Mouse (Mus musculus): ENCODE data around the gene Snrnp25. TPM values are rescaled to one million over a fixed set of nuclear protein-coding genes. Genes with fewer than 3 reads are reported as not detected.

Snrnp25 gene
- polyA plus RNA-seq, 1 experiment from 2014 or later: 49.9 TPM

DNA sequence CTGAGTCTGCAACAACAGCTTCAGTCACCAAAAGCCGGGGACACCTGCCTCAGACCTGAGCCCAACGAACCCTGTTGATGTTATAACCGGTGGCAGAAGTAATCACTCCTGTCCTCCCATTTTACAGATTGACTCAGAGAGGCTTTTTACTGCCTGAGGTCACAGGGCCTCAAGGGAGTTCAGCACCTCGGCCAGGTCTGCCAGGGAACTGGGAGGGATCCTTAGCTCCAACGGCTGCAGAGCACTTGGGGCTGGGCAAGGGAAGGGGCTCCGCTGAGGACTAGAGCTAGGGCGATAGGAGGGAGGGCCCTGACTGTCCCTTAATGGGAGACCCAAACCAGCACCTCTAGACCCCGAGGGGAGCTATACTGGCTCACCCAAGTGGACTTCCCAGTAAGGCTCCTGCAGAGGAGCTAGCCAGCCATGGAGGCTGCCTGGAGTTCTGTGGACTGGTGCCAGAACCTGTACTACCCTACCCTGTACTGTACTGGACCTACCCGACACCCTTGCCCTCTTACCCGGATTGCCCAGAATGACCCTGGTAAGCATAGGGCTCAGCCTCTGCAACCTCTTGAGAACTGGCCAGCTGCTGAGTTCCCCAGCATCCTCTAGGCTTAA, 15.5 kb downstream of the Snrnp25 start:
- Histone ChIP-seq H3K4me3 (replicated peaks; ENCODE audit: low read length) (peak overlapping the region; percentile 66), H3K27ac (peak overlapping the region; percentile 78; the same call in 1 of the 2 replicates), H3K4me2 (replicated peaks) (peak overlapping the region; percentile 99), H3K27me3 (ENCODE audit: control insufficient read depth, insufficient read depth, low read length) (peaks cover 26% of the 10 kb centered on the region), H3K4me1 (replicated peaks; ENCODE audit: control insufficient read depth, insufficient read depth, low read length) (peaks cover 16% of the 10 kb centered on the region), H3K9me3 (ENCODE audit: control insufficient read depth, low read length) (no peaks in the 10 kb centered on the region), H3K9ac (peak overlapping the region; percentile 78), H3K36me3 (replicated peaks; ENCODE audit: control insufficient read depth, insufficient read depth) (no peaks in the 10 kb centered on the region)
- DNase-seq (ENCODE audit: low spot score): no peak
- 40% methylated on average over 10 of the region's 10 CpGs for WGBS
- peak; percentile 21 for ATAC-seq (ENCODE audit: low FRiP score)

DNA sequence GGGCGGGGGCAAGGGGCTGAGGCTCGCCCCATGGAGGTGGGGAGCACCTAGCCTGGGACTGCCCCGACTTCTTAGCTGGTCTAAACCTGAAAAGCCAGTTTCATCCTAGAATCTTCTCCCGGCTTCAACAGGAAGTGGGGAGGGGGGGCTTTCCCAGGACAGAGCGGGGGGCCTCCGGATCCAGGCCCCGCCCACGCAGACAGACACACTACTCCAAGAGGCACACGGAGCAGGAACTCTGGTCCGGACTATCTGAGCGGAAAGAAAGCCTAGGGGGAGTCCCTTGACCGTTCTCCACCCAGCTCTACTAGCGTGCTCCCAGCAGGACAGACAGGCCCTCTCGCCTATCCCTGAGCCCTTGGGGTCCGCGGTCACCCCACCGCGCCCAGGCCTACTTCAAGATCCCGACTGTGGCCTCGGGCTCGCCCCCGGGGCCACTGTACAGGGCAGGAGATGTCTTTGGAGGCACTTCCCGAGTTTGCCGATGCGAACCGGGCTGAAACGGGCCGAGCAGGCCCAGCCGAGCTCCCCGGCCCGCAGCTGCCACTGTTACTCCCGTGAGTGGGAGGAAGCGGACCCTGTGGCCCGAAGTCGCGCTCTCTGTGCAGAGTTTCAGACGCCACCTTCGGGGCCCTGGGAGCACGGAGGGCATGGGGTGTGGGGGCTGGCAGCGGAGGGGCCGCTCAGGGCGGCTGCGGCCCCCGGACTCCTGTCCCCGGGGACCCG, 16.2 kb downstream of the Snrnp25 start:
- Histone ChIP-seq H3K27ac (peak overlapping the region; percentile 78), H3K4me3 (replicated peaks; ENCODE audit: low read length) (peak overlapping the region; percentile 66), H3K9ac (peak overlapping the region; percentile 78), H3K36me3 (replicated peaks; ENCODE audit: control insufficient read depth, insufficient read depth) (no peaks in the 10 kb centered on the region), H3K4me2 (replicated peaks) (peak overlapping the region; percentile 99), H3K4me1 (replicated peaks; ENCODE audit: control insufficient read depth, insufficient read depth, low read length) (peaks cover 20% of the 10 kb centered on the region), H3K27me3 (ENCODE audit: control insufficient read depth, insufficient read depth, low read length) (peaks cover 26% of the 10 kb centered on the region), H3K9me3 (ENCODE audit: control insufficient read depth, low read length) (no peaks in the 10 kb centered on the region)
- ATAC-seq (ENCODE audit: low FRiP score): peak; percentile 43
- 1% methylated on average over 38 of the region's 46 CpGs for WGBS
- DNase-seq (ENCODE audit: low spot score): no peak

DNA sequence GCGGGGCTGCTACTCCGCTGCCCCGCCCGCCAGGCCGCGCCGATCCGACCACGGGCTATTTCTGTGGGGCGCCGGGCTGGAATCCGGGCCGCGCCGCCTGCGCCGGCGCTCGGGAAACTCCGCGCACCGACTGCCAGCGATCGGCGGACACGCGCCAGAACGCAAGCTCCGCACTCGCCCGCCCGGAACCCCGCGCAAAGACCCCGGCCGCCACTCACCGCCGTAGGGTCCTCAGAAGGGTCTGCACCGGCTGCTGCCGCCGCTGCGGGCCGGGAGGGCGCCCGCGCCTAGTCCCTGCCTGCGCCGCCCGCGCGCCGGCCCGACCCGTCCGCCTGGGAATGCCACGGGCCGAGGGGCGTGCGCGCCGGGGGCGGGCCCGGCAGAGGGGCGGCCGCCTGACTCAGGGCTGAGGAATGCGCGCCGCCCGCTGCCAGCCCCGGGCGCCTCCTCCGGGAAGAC, 16.8 kb downstream of the Snrnp25 start, which contains the start of gene Rhbdf1:
Gene Rhbdf1, minus strand, starts transcription at position 350 of the 459 bp plus-strand sequence.
- H3K4me1 ChIP-seq (replicated peaks; ENCODE audit: control insufficient read depth, insufficient read depth, low read length): peaks cover 26% of the 10 kb centered on the region
- under 1% methylated on average over 46 of the region's 72 CpGs for WGBS
- H3K36me3 ChIP-seq (replicated peaks; ENCODE audit: control insufficient read depth, insufficient read depth): no peaks in the 10 kb centered on the region
- no peak for ATAC-seq (ENCODE audit: low FRiP score)
- H3K4me3 ChIP-seq (replicated peaks; ENCODE audit: low read length): peak within 1 kb of the TSS; percentile 66
- H3K4me2 ChIP-seq (replicated peaks): peak within 1 kb of the TSS; percentile 99
- H3K27me3 ChIP-seq (ENCODE audit: control insufficient read depth, insufficient read depth, low read length): peaks cover 26% of the 10 kb centered on the region
- peak; percentile 44 for DNase-seq (ENCODE audit: low spot score)
- H3K9me3 ChIP-seq (ENCODE audit: control insufficient read depth, low read length): no peaks in the 10 kb centered on the region
- peak within 1 kb of the TSS; percentile 78 for H3K27ac ChIP-seq
- H3K9ac ChIP-seq: peak within 1 kb of the TSS; percentile 78

DNA sequence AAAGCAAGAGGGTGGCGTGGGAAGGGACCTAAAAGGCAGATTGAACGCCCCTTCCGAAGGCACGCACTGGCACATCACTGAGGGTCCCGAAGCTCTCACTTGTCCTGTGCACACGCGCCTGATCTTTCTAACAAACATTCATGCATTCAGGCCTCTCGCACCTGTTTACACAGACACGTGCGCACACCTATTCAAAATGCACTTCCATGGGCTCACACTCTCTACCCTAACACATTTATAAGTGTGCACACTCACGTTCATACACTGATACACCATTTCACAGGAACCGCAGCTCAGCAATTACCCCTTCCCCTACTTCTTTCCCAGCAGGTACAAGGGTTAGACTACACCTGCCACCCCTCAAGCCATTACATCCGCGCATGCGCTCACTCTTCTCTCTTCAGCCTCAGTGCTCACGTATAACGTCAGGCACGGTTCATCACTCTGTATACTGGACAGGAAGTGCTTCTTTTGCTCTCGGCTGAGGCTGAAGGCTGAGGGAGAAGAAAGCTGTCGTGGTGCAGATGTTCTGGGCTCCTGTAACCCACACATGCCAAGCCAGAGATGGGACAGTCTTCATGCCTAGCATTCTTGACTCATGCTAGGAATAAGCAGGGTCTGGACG, 17.5 kb downstream of the Snrnp25 start:
- Histone ChIP-seq H3K27ac (no peak overlapping the region), H3K27me3 (ENCODE audit: control insufficient read depth, insufficient read depth, low read length) (peaks cover 26% of the 10 kb centered on the region), H3K4me1 (replicated peaks; ENCODE audit: control insufficient read depth, insufficient read depth, low read length) (peaks cover 33% of the 10 kb centered on the region), H3K9me3 (ENCODE audit: control insufficient read depth, low read length) (no peaks in the 10 kb centered on the region), H3K4me3 (replicated peaks; ENCODE audit: low read length) (peak overlapping the region; percentile 66), H3K9ac (peak overlapping the region; percentile 78), H3K36me3 (replicated peaks; ENCODE audit: control insufficient read depth, insufficient read depth) (no peaks in the 10 kb centered on the region), H3K4me2 (replicated peaks) (peak overlapping the region; percentile 99)
- no peak for ATAC-seq (ENCODE audit: low FRiP score)
- DNase-seq (ENCODE audit: low spot score): peak; percentile 38
- WGBS: 6% methylated on average over 21 of the region's 21 CpGs

GRCm38 (mm10) chr11:32223297-32223967, 18.2 kb downstream of the Snrnp25 start:
- Histone ChIP-seq H3K27me3 (ENCODE audit: control insufficient read depth, insufficient read depth, low read length) (peaks cover 26% of the 10 kb centered on the region), H3K36me3 (replicated peaks; ENCODE audit: control insufficient read depth, insufficient read depth) (no peaks in the 10 kb centered on the region; the same call in 1 of the 2 replicates), H3K4me3 (replicated peaks; ENCODE audit: low read length) (no peak overlapping the region), H3K27ac (no peak overlapping the region), H3K9ac (no peak overlapping the region), H3K9me3 (ENCODE audit: control insufficient read depth, low read length) (no peaks in the 10 kb centered on the region), H3K4me2 (replicated peaks) (peak overlapping the region; percentile 99; the same call in 1 of the 2 replicates), H3K4me1 (replicated peaks; ENCODE audit: control insufficient read depth, insufficient read depth, low read length) (peaks cover 34% of the 10 kb centered on the region)
- DNase-seq (ENCODE audit: low spot score) (no peak), ATAC-seq (ENCODE audit: low FRiP score) (no peak)
- 70% methylated on average over 4 of the region's 4 CpGs for WGBS

GRCm38 (mm10) chr11:32224468-32225139, 19.4 kb downstream of the Snrnp25 start:
- Histone ChIP-seq H3K4me3 (replicated peaks; ENCODE audit: low read length) (no peak overlapping the region), H3K27me3 (ENCODE audit: control insufficient read depth, insufficient read depth, low read length) (peaks cover 26% of the 10 kb centered on the region), H3K9ac (no peak overlapping the region), H3K27ac (peak overlapping the region; percentile 40), H3K4me1 (replicated peaks; ENCODE audit: control insufficient read depth, insufficient read depth, low read length) (peaks cover 26% of the 10 kb centered on the region), H3K36me3 (replicated peaks; ENCODE audit: control insufficient read depth, insufficient read depth) (peaks cover 6% of the 10 kb centered on the region; the same call in 1 of the 2 replicates), H3K9me3 (ENCODE audit: control insufficient read depth, low read length) (no peaks in the 10 kb centered on the region), H3K4me2 (replicated peaks) (no peak overlapping the region)
- ATAC-seq (ENCODE audit: low FRiP score): no peak; the same call in 1 of the 2 replicates
- 17% methylated on average over 4 of the region's 4 CpGs for WGBS
- DNase-seq (ENCODE audit: low spot score): peak; percentile 52

GRCm38 (mm10) chr11:32225222-32226104, 20.2 kb downstream of the Snrnp25 start:
- DNase-seq (ENCODE audit: low spot score) (no peak), ATAC-seq (ENCODE audit: low FRiP score) (no peak)
- H3K27me3 ChIP-seq (ENCODE audit: control insufficient read depth, insufficient read depth, low read length): peaks cover 26% of the 10 kb centered on the region
- no peaks in the 10 kb centered on the region for H3K9me3 ChIP-seq (ENCODE audit: control insufficient read depth, low read length)
- peaks cover 15% of the 10 kb centered on the region for H3K36me3 ChIP-seq (replicated peaks; ENCODE audit: control insufficient read depth, insufficient read depth)
- H3K4me1 ChIP-seq (replicated peaks; ENCODE audit: control insufficient read depth, insufficient read depth, low read length): peaks cover 26% of the 10 kb centered on the region
- H3K9ac ChIP-seq: no peak overlapping the region
- H3K4me2 ChIP-seq (replicated peaks): no peak overlapping the region
- WGBS: 71% methylated on average over 7 of the region's 7 CpGs
- H3K27ac ChIP-seq: peak overlapping the region; percentile 40
- H3K4me3 ChIP-seq (replicated peaks; ENCODE audit: low read length): no peak overlapping the region

Measured in hindbrain, embryonic 14.5 days (tissue).